Mouse (Mus musculus): ENCODE measurements around the gene 1700025F22Rik. TPM values are rescaled to one million over a fixed set of nuclear protein-coding genes. Genes with fewer than 3 reads are reported as not detected.

Gene 1700025F22Rik
- polyA plus RNA-seq (2012; rRNA removed), result not detected in 2 replicates

GRCm38 (mm10) chr19:11165172-11165571, at the start of gene 1700025F22Rik:
TSS of gene 1700025F22Rik (minus strand) at chr19:11165320.

GRCm38 (mm10) chr19:11196546-11196945, 31.4 kb upstream of the 1700025F22Rik start, which contains the start of gene Ms4a13:
TSS of gene Ms4a13 (minus strand) at chr19:11196737.

GRCm38 (mm10) chr19:11130776-11131175, 34.3 kb downstream of the 1700025F22Rik start, which contains the start of gene 1700017D01Rik:
TSS of gene 1700017D01Rik (minus strand) at chr19:11130876.

Other genes with a start within 250 kb of the 1700025F22Rik start
- 0.64 and 0.81 TPM in 2 replicates for gene Zp1, start 244.7 kb downstream of the 1700025F22Rik start, polyA plus RNA-seq (2012; rRNA removed)
- 0.24 and 0.59 TPM in 2 replicates for gene Ptgdr2, start 228.2 kb downstream of the 1700025F22Rik start, polyA plus RNA-seq (2012; rRNA removed)
- 3.9 and 5.6 TPM in 2 replicates for gene Ccdc86, start 216.1 kb downstream of the 1700025F22Rik start, polyA plus RNA-seq (2012; rRNA removed)
- 2.8 and 3.0 TPM in 2 replicates for gene Ms4a10, start 190.7 kb downstream of the 1700025F22Rik start, polyA plus RNA-seq (2012; rRNA removed)
- 0.06 and 0.16 TPM in 2 replicates for gene Ms4a15, start 172.1 kb downstream of the 1700025F22Rik start, polyA plus RNA-seq (2012; rRNA removed)
- 0.22 and 0.61 TPM in 2 replicates for gene Ms4a18, start 147.3 kb downstream of the 1700025F22Rik start, polyA plus RNA-seq (2012; rRNA removed)
- gene Ms4a8a, start 84.2 kb downstream of the 1700025F22Rik start, polyA plus RNA-seq (2012; rRNA removed), result 591 and 756 TPM in 2 replicates
- gene 1700017D01Rik, start 34.4 kb downstream of the 1700025F22Rik start, polyA plus RNA-seq (2012; rRNA removed), result not detected in 2 replicates
- gene Ms4a13, start 31.4 kb upstream of the 1700025F22Rik start, polyA plus RNA-seq (2012; rRNA removed), result not detected in 2 replicates
- 6.3 and 6.6 TPM in 2 replicates for gene Ms4a12, start 67.1 kb upstream of the 1700025F22Rik start, polyA plus RNA-seq (2012; rRNA removed)
- gene Ms4a1, start 100.9 kb upstream of the 1700025F22Rik start, polyA plus RNA-seq (2012; rRNA removed), result 0.20 and 0.52 TPM in 2 replicates
- not detected in 2 replicates for gene Ms4a5, start 118.6 kb upstream of the 1700025F22Rik start, polyA plus RNA-seq (2012; rRNA removed)
- gene Ms4a14, start 149.1 kb upstream of the 1700025F22Rik start, polyA plus RNA-seq (2012; rRNA removed), result 0.21 and 0.23 TPM in 2 replicates
- gene Ms4a7, start 170.8 kb upstream of the 1700025F22Rik start, polyA plus RNA-seq (2012; rRNA removed), result 3.5 and 4.3 TPM in 2 replicates
- gene Ms4a4a, start 210.2 kb upstream of the 1700025F22Rik start, polyA plus RNA-seq (2012; rRNA removed), result 0.38 and 0.96 TPM in 2 replicates
- 0.16 TPM in 1 of 2 replicates, not detected in the other for gene Ms4a4c, start 239.4 kb upstream of the 1700025F22Rik start, polyA plus RNA-seq (2012; rRNA removed)